Mouse (Mus musculus) kidney, embryonic 14.5 days (tissue): Measurements from ENCODE around the gene Gpr3. TPM values are rescaled to one million over a fixed set of nuclear protein-coding genes. Genes with fewer than 3 reads are reported as not detected.

ENCODE experiments used
- ATAC-seq: fragments of 200-750 bp; cut with Nextera tagmentation; 2 replicates; pipeline ENCODE4 v1.8.0; 2017; ENCODE audit warnings: moderate number of reproducible peaks, mild to moderate bottlenecking, moderate TSS enrichment, moderate library complexity; ENCODE audit not compliant: low FRiP score, low TSS enrichment
- H3K27ac ChIP-seq: fragments of 300-500 bp; sonication (generic); 2 replicates; pipeline ENCODE4 v1.5.1; 2014; ENCODE audit warnings: low read depth, mild to moderate bottlenecking, low read length, moderate library complexity, mixed read lengths
- H3K27me3 ChIP-seq: fragments of 300-500 bp; sonication (generic); 2 replicates; pipeline ENCODE4 v1.6.1; 2014; ENCODE audit warnings: mild to moderate bottlenecking, low read length; ENCODE audit not compliant: control insufficient read depth, insufficient read depth
- H3K36me3 ChIP-seq: fragments of 300-500 bp; sonication (generic); 2 replicates; pipeline ENCODE4 v1.6.1; 2014; ENCODE audit warnings: low read length, mixed read lengths; ENCODE audit not compliant: control insufficient read depth, insufficient read depth
- H3K4me1 ChIP-seq: fragments of 300-500 bp; sonication (generic); 2 replicates; pipeline ENCODE4 v1.6.1; 2014; ENCODE audit warnings: low read length, mixed read lengths; ENCODE audit not compliant: control insufficient read depth, insufficient read depth
- H3K4me2 ChIP-seq: fragments of 300-500 bp; sonication (generic); replicated peaks from 2 replicates; pipeline ENCODE4 v1.6.1; 2014; ENCODE audit warnings: low read depth, mild to moderate bottlenecking, low read length
- H3K4me3 ChIP-seq: fragments of 300-500 bp; sonication (generic); 2 replicates; pipeline ENCODE4 v1.5.1; 2014; ENCODE audit warnings: mild to moderate bottlenecking, low read length
- H3K9ac ChIP-seq: fragments of 300-500 bp; sonication (generic); 2 replicates; pipeline ENCODE4 v1.6.1; 2014; ENCODE audit warnings: low read depth, mild to moderate bottlenecking, low read length, moderate library complexity
- H3K9me3 ChIP-seq: fragments of 300-500 bp; sonication (generic); 2 replicates; pipeline ENCODE4 v1.6.1; 2016; ENCODE audit warnings: low read length; ENCODE audit not compliant: control insufficient read depth
- WGBS: fragments of 180-500 bp; shearing (Covaris S2); extraction: QIAGEN DNeasy Blood & Tissue Kit; methylation state at CpG from one replicate; pipeline ENCODE4 v1.1.7; 2014; 5-methylcytosine and 5-hydroxymethylcytosine counted together
- polyA plus RNA-seq: library from polyadenylated mRNA; unstranded; fragments of >200 nt; fragmentation: Nextera tagmentation; extraction: Ambion mirVana; gene quantifications from 2 replicates; pipeline ENCODE4 v1.2.1, GENCODE M21; 2014

Gpr3 gene
- polyA plus RNA-seq, 1 experiment from 2014 or later, result not detected

DNA sequence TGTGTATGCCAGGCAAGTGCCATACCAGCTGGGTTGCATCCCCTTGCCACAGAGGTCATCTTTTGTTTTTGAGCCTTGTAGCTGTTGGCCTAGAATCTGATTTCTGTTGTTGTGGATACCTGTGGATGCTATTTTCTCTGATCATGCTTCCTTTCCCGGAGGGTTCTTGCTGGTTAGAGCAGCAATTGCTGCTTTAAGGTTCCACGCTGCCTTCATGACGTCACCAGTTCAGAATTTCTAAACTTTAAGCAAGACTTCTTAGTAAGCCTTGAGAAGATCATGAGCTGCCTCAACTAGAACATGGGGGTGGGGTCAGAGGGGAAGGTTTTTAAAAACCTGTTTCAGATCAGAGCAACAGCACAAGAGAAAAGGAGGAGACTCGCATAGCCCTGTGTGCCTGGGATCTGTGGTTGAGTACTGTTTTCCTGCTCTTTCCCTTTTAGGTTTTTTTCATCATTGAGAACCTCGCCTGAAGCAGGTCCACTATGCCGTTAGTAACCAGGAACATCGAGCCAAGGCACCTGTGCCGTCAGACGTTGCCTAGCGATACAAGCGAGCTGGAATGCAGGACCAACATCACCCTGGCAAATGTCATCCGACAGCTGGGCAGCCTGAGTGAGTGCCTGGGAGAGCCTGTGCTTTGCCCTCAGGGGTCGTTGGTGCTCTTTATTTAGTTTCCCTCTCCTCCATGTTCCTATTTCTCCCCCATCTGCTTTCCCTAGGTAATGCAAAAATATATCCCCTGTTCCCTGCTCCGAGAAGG, 36.2 kb downstream of the Gpr3 start:
- 47% methylated on average over 14 of the region's 14 CpGs for WGBS
- H3K9me3 ChIP-seq, result no peaks in the 10 kb centered on the region
- ATAC-seq, result no peak
- no peaks in the 10 kb centered on the region for H3K27me3 ChIP-seq
- H3K9ac ChIP-seq, result no peak overlapping the region
- no peak overlapping the region for H3K4me2 ChIP-seq
- H3K36me3 ChIP-seq, result peaks cover 31% of the 10 kb centered on the region
- H3K4me3 ChIP-seq, result no peak overlapping the region
- peaks cover 28% of the 10 kb centered on the region for H3K4me1 ChIP-seq
- H3K27ac ChIP-seq, result no peak overlapping the region

DNA sequence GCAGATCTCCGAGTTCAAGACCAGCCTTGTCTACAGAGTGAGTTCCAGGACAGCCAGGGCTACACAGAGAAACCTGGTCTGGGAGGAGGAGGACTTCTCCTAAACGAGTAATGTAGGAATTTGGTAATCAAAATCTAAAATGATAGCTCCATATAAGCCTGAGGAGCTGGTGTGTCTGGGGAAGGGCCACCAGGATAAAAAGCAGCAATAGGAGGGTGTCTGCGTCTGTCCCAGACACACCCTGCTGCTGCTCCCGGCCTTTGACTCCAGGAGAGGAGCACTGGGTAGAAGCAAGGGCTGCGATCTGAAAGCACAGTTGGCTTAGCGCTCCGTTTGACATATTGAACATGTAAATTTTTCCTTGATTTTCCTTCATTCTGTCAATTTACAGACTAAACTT, 37.1 kb downstream of the Gpr3 start:
- Histone ChIP-seq H3K4me1 (peaks cover 28% of the 10 kb centered on the region), H3K4me3 (no peak overlapping the region), H3K27ac (peak overlapping the region; percentile 48; the same call in 1 of the 2 replicates), H3K9ac (no peak overlapping the region), H3K9me3 (no peaks in the 10 kb centered on the region), H3K27me3 (no peaks in the 10 kb centered on the region), H3K4me2 (no peak overlapping the region), H3K36me3 (peaks cover 28% of the 10 kb centered on the region)
- 73% methylated on average over 7 of the region's 7 CpGs for WGBS
- ATAC-seq, result no peak

DNA sequence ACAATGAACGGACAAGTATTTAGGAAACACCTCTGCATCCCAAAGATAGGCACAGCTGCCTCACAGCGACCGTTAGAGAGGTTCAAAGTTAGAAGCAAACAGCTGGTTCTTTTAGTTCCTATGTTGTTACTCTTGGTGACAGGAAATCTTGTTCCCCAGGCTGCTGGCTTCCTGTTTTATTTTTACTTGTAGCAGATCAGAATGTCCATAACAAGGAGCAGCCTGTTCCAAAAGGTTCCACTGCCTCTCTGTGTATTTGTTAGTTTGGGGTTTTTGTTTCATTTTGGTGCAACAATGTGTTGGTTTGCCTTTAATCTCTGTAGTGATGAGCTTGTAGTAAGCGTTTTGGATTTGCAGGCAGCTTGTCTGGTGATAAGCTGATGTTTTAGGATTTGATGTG, 38.0 kb downstream of the Gpr3 start:
- H3K4me2 ChIP-seq, result peak overlapping the region; percentile 19
- H3K36me3 ChIP-seq, result peaks cover 23% of the 10 kb centered on the region
- H3K4me1 ChIP-seq, result peaks cover 33% of the 10 kb centered on the region
- H3K27ac ChIP-seq, result peak overlapping the region; percentile 76
- no peaks in the 10 kb centered on the region for H3K27me3 ChIP-seq
- H3K9me3 ChIP-seq, result no peaks in the 10 kb centered on the region
- 39% methylated on average over 4 of the region's 4 CpGs for WGBS
- H3K4me3 ChIP-seq, result no peak overlapping the region
- no peak for ATAC-seq
- no peak overlapping the region for H3K9ac ChIP-seq

DNA sequence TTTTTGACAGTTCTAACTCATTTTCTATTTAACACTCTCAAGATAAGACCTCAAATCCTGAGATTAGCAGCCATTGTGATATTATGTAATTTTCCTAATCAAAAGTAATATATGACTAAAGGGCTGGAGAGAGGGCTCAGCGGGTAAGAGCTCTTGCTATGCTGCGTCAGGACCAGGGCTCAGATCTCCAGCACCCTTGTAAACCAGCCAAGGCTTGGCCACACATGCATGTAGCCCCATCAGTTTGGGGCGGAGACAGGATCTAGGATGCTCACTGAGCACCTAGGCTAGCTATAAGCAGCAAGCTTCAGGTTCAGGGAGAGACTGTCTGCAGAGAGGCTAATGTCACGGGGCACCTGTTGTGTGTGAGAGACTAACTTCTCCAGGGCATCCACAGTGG, 39.9 kb downstream of the Gpr3 start:
- 85% methylated on average over 4 of the region's 4 CpGs for WGBS
- Histone ChIP-seq H3K9ac (no peak overlapping the region), H3K4me1 (peaks cover 34% of the 10 kb centered on the region), H3K27me3 (no peaks in the 10 kb centered on the region), H3K4me2 (no peak overlapping the region), H3K27ac (no peak overlapping the region), H3K36me3 (peaks cover 9% of the 10 kb centered on the region), H3K4me3 (no peak overlapping the region), H3K9me3 (no peaks in the 10 kb centered on the region)
- ATAC-seq, result no peak

DNA sequence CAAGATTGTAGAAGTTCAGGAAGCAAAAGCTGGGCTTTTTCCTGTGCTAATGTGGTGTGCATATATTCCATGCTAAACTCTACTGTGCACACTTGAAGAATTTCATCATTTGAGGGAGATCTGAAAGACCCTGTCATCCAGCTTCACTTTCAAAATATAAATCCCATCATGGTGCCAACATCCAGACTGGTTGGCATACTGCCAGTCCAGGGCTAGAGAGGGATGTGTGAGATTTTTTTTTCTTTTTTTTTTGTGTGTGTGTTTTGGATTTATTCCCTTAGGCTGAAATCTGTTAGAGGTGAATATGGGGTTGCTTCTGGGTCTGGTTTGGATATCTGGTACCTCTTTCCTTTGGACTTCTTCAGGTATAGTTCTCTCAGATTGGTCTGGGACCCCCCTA, 41.7 kb downstream of the Gpr3 start:
- Histone ChIP-seq H3K9ac (no peak overlapping the region), H3K27me3 (no peaks in the 10 kb centered on the region), H3K4me3 (no peak overlapping the region), H3K36me3 (peaks cover 3% of the 10 kb centered on the region; the same call in 1 of the 2 replicates), H3K4me2 (no peak overlapping the region), H3K4me1 (peaks cover 24% of the 10 kb centered on the region), H3K9me3 (no peaks in the 10 kb centered on the region), H3K27ac (no peak overlapping the region)
- no peak for ATAC-seq

DNA sequence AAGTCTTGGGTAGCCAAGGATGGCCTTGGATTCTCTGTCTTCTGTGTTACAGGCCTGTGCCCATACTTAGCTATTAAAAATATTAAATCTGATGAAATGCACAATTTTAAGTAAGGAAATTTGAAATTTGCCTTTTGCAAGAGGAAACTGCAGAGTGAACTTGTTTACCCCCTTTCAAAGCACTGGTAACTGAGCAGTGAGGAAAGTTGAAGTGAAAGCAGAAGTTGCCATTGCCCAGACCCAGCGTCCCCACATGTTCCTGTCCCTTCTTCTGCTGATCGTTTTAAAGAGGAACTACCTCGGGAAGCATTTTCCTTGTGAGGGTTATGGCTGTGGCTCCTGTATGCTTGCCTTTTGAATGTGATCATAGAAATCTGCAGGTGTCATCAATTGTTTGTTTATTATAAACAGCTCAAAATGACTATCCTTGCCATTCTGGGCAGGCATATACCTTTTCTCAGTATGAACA, 42.2 kb downstream of the Gpr3 start:
- H3K36me3 ChIP-seq, result peaks cover 3% of the 10 kb centered on the region; the same call in 1 of the 2 replicates
- H3K9ac ChIP-seq, result no peak overlapping the region
- no peak for ATAC-seq
- H3K4me2 ChIP-seq, result no peak overlapping the region
- no peaks in the 10 kb centered on the region for H3K9me3 ChIP-seq
- no peak overlapping the region for H3K27ac ChIP-seq
- 86% methylated on average over 3 of the region's 3 CpGs for WGBS
- H3K27me3 ChIP-seq, result no peaks in the 10 kb centered on the region
- peaks cover 19% of the 10 kb centered on the region for H3K4me1 ChIP-seq
- H3K4me3 ChIP-seq, result no peak overlapping the region

DNA sequence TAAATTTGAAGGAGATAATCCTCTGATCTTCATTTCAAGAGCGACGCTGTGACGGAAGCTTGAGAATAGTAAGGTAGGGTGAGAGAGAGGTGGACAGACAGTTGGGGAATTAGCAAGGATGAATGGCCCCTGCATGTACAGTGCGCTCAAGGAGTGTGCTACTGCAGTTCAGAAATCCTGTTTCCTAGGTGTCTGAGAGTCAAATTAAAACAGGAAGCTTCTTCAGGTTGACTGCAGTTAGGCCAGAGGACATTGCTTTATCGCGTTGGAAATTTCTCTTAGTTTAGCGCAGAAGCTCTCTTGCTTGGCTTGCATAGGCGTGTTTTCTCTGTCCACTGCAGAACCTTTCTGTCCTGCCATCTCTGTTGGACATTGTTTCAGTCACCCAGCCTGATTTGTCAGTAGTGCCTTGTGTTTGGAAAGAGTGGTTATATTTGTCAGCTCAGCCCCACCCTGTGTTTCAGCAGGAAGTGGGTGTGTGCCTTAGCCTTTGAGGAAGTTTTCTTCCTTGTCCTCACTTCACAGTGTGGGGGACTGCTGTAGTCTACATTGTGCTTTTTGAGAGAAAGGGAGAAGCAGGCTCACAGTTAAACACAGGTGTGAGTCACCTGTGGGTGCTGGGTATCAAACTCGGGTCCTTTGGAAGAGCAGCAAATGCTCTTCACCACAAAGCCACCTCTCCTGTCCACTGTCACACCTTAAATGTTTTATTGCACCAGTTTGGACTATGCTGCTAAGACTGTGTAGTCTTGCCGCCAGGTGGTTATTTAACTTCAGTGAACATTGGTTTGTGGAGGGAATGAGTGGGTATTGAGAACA, 42.9 kb downstream of the Gpr3 start:
- peaks cover 16% of the 10 kb centered on the region for H3K4me1 ChIP-seq
- no peak for ATAC-seq
- no peak overlapping the region for H3K27ac ChIP-seq

DNA sequence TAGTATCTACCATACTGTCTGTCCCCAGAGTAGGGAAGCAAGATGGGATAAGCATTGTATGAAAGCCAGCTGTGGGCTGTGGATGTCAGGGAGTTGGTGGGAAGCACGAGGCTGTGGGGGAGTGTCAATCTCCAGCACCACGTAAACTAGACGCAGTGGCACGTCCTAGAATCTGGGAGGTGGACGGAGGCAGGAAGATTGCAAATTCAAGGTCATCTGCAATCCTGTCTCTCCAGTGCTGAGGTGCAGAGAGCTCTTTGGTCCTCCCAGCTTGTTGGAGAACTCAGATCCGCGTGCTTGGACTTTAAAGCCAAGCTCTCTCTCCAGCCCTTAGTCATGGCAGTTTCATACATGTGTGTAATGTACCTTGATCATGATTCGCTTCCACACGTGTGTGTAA, 45.6 kb downstream of the Gpr3 start:
- ATAC-seq, result no peak

More for the DNA sequence above, 42.9 kb downstream of the Gpr3 start:
- H3K4me3 ChIP-seq, result no peak overlapping the region
- H3K4me2 ChIP-seq, result no peak overlapping the region
- H3K27me3 ChIP-seq, result no peaks in the 10 kb centered on the region
- no peaks in the 10 kb centered on the region for H3K9me3 ChIP-seq
- H3K36me3 ChIP-seq, result peaks cover 3% of the 10 kb centered on the region; the same call in 1 of the 2 replicates
- no peak overlapping the region for H3K9ac ChIP-seq
- WGBS, result 83% methylated on average over 10 of the region's 10 CpGs

DNA sequence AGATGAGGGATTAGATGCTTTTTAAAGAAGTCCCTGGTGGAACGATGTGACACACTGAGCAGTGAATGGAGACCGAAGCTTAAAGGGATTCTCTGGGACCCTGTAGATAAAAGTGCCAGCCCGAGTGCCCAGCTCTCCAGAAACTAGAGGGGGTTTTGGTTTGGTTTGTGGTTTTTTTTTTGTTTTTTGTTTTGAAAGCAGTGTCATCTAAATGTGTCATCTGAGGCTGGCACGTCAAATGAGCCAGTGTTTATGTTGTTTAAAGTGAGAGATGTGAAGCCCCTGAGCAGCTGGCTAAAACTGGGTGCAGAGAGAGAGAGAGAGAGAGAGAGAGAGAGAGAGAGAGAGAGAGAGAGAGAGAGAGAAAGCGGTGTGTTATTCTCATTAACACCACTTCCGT, 50.1 kb downstream of the Gpr3 start:
- ATAC-seq, result no peak
- Histone ChIP-seq H3K27ac (no peak overlapping the region), H3K9ac (no peak overlapping the region), H3K4me3 (no peak overlapping the region), H3K4me1 (peaks cover 16% of the 10 kb centered on the region), H3K4me2 (no peak overlapping the region), H3K9me3 (no peaks in the 10 kb centered on the region), H3K36me3 (peaks cover 8% of the 10 kb centered on the region), H3K27me3 (no peaks in the 10 kb centered on the region)
- 65% methylated on average over 6 of the region's 6 CpGs for WGBS

More for the DNA sequence above, 45.6 kb downstream of the Gpr3 start:
- Histone ChIP-seq H3K4me3 (no peak overlapping the region), H3K4me2 (no peak overlapping the region), H3K9ac (no peak overlapping the region), H3K27me3 (no peaks in the 10 kb centered on the region), H3K36me3 (peaks cover 3% of the 10 kb centered on the region; the same call in 1 of the 2 replicates), H3K4me1 (peaks cover 6% of the 10 kb centered on the region; the same call in 1 of the 2 replicates), H3K9me3 (no peaks in the 10 kb centered on the region), H3K27ac (no peak overlapping the region)
- 66% methylated on average over 9 of the region's 9 CpGs for WGBS
